Mouse (Mus musculus): ENCODE results near the gene Cped1.

- TF ChIP-seq CTCF (IDR thresholded peaks at IDR 0.05; ENCODE audit: insufficient read depth, low read depth, low read length) (no peak), POLR2A (IDR thresholded peaks at IDR 0.05; ENCODE audit: insufficient read depth, low read depth, low read length) (no peak)
Observed at GRCm38 (mm10) chr6:22026358-22026673, 40.6 kb downstream of the Cped1 start.

All from olfactory bulb, adult 2 months (tissue).